Mouse (Mus musculus) kidney, adult 2 months (tissue): ENCODE measurements at regions not wholly inside any gene's neighbourhood (a gene's known extent, or its start where the extent isn't known, plus 50 kb on each side); places are given as distances from the start of the nearest gene placed in this dataset.

Source experiments
- CTCF ChIP-seq: fragments of 200-500 bp; conservative IDR thresholded peaks from 2 replicates; pipeline ENCODE4 v1.5.1; 2011; ENCODE audit warnings: low read depth, mild to moderate bottlenecking, control low read depth, low read length, moderate library complexity, mixed read lengths; ENCODE audit not compliant: insufficient read depth, insufficient read length
- POLR2A ChIP-seq: fragments of 200-500 bp; IDR thresholded peaks from one replicate; pipeline ENCODE4 v1.6.1; 2011; ENCODE audit warnings: low read depth, low read length, control low read depth

DNA sequence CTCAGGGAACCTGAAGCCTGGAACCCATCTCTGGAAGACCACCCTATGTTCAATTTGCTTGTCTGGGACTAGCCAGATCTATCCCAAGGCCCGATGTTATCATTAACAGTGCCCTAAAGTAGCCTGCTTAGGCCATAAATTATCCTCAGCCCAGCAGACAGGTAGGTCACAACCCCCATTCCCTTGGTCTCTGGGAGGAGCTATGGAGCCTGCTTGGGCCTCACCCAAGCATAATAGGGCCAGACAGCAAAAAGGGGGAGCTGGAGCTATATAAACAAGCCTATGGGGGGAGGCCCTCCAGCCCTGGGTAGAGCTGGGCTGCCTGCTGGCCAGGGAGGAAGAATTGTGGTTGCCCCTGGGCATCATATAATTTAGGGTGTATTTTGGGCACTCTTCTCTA lies 59.3 kb upstream of the Col1a1 start:
- TF ChIP-seq POLR2A = no peak
- TF ChIP-seq CTCF = no peak
